Mouse (Mus musculus): ENCODE measurements around the gene Apold1.
A peak's percentile ranks its signal among the peaks of the same experiment; 100 is the strongest.

The Apold1 gene

DNA sequence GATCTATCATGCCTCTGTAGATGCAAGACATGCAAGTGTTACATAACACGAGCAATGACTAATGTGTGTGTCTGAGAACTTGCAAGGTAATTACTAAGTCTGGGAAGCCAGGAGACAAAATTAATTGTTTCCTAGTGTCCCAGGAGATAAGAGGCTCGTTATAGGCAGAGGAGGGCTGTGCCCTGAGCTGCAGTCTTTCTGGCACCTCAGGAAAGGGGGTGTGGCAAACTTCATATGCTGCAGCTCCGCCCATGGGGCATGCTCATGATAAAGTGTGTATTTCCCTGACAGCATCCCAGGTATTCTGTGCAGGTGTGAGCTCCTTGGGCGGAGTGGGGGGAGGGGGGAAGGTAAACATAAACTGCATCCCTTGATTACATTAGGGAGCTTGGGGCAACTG, 9.4 kb upstream of the Apold1 start:
- DNase-seq (ENCODE audit: low read depth, low spot score) = no peak

DNA sequence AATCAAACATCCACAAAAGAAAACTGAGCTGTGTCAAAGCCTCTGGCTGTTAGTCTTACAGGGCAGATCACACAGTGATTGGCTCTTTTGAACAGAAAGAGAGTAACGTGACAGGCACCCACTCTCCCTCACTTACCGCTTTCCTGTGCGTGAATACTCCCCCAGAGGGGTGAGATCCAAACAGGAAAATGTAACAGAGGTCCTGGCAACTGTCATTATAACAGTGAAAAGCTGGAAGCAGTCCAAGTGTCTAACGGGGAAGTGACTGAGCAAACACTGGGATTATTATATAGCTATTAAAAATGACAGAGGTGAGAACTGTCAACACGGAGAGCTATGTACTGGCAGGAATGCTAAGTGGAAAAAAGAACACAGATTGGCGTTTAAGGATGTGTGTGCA, 4.9 kb upstream of the Apold1 start:
- DNase-seq (ENCODE audit: low read depth, low spot score) = no peak

DNA sequence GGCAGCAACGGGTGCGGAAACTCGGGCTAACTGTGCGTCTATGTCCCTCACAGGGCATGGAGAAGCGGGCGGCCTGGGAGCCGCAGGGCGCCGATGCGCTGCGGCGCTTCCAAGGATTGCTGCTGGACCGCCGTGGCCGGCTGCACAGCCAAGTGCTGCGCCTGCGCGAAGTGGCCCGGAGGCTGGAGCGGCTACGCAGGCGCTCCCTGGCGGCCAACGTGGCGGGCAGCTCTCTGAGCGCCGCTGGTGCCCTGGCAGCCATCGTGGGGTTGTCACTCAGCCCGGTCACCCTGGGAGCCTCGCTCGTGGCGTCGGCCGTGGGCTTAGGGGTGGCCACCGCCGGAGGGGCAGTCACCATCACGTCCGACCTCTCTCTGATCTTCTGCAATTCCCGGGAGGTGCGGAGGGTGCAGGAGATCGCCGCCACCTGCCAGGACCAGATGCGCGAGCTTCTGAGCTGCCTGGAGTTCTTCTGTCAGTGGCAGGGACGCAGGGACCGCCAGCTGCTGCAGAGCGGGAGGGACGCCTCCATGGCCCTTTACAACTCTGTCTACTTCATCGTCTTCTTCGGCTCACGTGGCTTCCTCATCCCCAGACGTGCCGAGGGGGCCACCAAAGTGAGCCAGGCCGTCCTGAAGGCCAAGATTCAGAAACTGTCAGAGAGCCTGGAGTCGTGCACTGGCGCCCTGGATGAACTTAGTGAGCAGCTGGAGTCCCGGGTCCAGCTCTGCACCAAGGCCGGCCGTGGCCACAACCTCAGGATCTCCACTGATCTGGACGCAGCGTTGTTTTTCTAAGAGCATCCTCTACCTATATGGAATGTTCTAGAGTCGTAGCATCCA, 2.2 kb downstream of the Apold1 start:
- peak; percentile 91 for DNase-seq (ENCODE audit: low read depth, low spot score)

DNA sequence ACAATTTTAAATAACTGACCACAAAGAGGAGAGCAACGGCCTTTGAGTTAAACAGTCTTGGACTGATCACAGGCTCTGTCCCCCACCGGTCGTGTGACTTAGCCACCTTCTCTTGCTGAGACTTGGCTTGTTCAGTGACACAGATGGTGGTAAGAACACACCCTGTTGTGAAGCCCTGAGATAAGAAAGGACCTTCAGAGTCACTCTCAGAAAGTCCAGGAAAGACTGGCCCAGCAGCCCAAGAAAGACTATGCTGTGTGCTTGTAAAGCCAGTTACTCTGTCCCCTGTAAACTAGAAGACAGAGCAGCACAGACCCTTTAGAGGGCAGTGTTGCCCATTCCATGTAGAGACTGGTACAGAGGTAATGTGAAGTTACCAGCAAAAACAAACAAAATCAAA, 3.2 kb downstream of the Apold1 start:
- no peak for DNase-seq (ENCODE audit: low read depth, low spot score)

DNA sequence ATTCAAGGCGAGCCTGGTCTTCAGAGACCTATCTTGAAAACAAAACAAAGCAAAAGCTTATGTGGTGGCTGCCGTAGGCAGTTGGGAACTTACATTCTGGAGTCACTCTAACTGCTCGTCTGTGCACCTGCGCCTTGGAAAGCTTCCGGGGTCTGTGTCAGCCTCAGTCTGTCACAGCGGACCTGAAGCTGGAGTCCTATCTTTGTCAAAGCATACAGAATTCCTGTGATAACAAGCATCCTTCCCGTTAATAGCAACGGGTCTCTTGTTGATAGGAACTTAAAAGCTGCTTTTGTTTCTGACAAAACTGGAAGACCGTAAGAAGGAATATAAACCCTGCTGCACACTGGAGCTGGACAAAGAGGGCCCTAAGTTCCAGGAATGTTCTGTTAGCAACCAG, 6.9 kb downstream of the Apold1 start:
- no peak for DNase-seq (ENCODE audit: low read depth, low spot score)

DNA sequence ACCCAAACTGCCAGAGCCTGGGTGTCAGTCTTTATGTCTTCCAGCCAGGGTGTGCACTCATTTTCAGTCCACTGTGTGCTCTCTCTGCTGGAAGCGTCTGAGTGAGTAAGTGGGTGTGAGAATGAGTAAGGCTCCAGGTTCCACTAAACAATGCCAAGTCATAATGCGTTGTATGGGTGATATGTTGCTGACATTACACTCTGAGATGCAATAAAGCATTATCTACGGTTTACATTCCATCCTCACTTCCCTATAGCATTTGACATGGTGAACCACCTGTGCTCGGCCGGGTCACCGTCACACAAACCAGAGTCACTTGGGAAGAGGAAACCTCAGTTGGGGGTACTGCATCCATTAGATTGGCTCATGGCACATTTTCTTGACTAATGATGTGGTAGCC, 9.2 kb downstream of the Apold1 start:
- DNase-seq (ENCODE audit: low read depth, low spot score) = no peak

DNA sequence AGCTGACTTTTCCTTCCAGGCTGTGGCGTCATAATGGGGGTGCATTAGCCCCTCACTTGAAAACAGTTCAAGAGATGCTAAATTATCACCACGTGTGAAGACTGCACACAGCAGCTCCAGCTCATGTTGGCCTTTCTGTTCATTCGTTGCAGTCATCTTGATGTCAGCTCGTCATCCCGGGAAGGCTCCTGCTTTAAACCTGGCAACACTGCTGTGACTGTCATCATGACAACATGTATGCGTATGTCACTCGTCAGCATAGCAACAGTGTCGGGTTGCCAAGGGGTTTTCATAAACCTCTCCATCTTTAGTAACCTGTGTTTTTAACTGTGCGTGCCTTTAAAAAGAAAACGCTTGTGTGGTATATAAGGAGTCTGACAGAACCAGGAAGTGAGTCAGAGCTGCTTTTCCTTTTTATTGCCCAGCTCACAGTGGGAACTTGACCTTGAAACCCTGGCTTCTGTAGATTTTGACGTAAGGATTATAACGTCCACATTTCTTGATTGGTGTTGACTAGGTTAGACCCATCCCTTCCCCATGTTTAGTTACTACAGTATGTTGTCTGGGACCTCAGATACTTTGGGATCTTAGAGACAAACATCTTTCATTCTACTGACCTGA, 12.6 kb downstream of the Apold1 start:
- no peak for DNase-seq (ENCODE audit: low read depth, low spot score)

DNA sequence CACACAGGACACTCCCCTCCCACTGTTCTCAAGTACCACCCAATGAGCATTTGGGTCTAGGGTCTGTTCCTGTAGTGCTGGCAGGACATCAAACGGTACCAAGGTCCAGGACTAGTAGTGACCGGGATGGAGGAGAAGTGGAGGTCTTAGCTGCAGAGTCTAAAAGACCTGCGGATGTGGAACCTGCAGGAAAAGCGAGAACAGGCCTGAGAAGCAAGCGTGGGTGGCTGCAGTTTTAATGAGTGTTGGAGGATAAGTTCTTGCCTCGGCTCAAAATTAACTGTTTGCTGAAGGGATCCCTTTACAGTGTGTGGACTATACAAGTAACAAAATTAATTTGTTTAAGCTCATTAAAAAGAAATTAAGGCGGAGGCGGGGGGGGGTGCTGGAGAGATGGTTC, 13.5 kb downstream of the Apold1 start:
- DNase-seq (ENCODE audit: low read depth, low spot score) = no peak

DNA sequence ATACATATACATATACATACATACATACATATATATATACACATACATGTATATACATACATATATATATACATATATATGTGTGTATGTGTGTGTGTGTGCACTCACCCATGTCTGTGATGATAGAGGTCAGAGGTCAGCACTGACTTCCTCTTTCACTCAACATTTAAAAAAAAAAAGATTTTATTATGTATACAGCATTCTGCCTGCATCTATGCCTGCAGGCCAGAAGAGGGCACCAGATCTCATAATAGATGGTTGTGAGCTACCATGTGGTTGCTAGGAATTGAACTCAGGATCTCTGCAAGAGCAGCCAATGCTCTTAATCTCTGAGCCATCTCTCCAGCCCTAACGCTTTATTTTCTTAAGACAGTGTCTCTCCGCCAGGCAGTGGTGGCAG, 15.4 kb downstream of the Apold1 start:
- no peak for DNase-seq (ENCODE audit: low read depth, low spot score)

DNA sequence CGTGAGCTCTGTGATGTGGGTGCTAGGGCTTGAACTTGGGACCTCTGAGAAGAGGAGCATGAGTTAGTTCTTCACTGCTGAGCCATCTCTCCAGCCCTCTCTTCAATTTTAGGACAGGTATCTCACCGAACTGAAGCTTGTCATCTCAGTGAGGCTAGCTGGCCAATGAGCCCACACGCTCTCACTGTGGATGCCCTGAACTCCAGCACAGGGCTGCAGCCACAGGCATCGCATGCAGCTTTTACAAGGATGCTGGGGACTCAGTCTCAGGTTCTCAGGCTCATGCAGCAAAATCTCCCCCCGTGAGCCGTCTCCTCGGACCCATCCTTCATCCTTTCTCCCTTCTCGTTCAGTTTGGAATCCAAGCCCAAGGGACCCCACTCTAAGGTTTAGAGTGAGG, 16.6 kb downstream of the Apold1 start:
- no peak for DNase-seq (ENCODE audit: low read depth, low spot score)

DNA sequence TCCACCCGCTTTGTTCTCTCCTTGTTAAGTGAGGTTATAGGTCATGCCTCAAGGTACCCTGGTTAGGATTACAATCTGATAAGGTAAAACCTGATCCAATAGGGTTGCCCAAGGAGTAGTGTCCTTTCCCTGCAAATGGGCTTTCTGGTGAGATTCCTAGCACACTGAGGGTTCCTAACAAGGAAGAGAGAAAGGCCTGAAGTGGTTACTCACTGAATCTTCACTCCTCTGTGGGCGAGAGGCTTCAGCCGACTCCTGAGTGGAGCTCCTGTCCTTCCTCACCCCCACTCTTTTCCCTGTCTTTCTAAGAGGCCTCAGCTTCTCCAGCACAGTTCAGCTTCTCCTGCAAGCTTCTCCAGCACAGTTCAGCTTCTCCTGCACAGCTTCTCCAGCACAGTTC, 17.3 kb downstream of the Apold1 start:
- no peak for DNase-seq (ENCODE audit: low read depth, low spot score)

DNA sequence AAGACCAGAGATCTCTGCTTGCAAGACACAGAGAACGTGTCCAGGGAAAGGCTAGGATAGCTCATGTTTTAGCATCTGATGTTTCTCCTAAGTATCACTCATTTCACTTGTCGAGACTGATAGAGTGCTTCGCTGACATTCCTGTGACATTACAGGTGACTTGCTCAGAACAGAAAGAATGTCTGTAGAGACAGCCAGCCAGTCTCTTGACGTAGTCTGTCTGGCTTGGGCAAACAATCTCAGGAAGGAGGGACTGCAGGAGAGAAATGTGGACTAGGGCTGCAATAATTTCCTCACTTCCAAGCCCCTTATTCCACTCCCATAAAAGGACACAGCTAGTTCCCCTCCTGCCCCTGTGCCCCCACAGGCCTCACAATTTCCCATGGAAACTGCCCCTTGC, 18.8 kb downstream of the Apold1 start:
- DNase-seq (ENCODE audit: low read depth, low spot score) = no peak

DNA sequence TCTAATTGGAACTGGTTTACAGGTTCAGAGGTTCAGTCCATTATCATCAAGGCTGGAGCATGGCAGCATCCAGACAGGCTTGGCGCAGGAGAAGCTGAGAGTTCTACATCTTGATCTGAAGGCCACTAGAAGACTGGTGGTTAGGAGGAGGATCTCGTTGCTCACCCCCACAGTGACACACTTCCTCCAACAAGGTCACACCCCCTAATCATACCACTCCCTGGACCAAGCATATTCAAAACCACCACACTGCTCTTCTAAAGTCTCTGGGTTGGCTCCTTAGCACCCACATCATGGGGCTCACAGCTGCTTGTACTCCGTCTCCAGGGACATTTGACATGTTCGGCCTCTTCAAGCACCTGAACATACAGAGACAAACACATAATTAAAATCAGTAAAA, 20.5 kb downstream of the Apold1 start:
- DNase-seq (ENCODE audit: low read depth, low spot score) = no peak

DNA sequence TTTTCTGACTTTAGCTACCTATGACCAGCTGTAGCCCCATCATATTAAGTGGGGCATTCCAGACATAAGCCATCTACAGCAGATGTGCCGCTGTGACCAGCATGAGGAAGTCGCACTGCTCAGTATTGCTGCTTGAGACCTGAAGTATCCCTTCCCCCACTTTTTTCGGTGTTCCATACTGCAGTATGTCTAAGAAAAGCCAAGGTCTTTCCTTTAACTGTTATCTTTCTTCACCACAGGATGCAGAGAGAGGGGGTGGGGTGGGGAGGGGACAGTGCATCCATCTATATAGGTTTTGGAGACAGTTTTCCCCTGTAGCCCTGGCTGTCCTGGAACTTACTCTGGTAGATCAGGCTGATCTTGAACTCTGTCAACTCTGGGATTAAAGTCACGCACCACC, 24.9 kb downstream of the Apold1 start:
- DNase-seq (ENCODE audit: low read depth, low spot score) = no peak

DNA sequence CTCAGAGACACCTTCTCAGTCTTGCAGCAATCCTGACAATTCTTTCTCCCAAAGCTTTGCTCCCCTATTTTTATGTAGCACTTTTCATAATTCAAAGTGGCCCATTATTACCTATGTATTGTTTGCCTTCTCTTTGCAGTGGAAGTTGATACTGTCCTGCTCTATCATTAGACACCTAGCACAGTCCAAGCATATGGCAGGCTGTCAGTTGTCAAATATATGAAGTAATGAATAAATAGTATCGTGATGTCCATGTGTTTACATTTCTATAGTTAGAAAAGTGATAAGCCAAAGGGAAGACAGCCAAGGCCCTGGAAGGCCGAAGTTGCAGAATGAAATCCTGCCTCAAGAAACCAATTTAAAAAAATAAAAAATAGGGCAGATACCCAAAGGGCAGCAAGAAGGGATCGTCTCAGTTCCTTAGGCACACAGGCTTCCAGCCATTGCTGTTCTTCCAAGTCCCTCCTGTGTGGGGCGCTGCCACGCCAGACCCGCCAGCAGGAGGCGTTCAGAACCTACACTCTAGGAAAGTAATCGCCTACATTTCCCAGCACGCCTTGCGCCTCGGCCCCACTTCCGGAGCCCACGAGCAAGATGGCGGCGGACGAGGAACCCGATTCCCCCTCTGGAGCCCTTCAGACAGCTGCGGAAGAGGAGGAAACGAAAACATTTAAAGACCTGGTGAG, 29.7 kb downstream of the Apold1 start, which contains the start of gene Ddx47:
Gene Ddx47 (plus strand): TSS at position 565 of the 686 bp plus-strand sequence.
- peak; percentile 92 for DNase-seq (ENCODE audit: low read depth, low spot score)

DNA sequence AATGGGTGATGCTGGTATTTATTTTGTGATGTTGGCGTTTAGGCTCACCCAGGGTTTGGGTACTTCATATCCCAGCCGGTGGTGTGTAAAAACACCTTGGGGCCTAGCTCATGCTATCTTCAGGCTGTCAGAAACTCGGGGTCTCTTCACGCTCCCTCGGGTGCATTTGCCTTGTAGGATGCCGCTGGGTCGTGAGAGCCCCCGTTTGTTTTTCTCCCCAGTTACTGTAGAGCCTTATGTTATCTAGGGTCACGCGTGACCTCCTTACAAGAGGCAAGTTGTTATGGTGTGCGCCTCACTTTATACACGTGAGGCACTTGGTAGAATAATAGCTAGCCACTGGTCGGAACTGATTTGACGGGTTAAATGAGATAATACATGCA, 30.2 kb downstream of the Apold1 start:
- DNase-seq (ENCODE audit: low read depth, low spot score) = no peak

DNA sequence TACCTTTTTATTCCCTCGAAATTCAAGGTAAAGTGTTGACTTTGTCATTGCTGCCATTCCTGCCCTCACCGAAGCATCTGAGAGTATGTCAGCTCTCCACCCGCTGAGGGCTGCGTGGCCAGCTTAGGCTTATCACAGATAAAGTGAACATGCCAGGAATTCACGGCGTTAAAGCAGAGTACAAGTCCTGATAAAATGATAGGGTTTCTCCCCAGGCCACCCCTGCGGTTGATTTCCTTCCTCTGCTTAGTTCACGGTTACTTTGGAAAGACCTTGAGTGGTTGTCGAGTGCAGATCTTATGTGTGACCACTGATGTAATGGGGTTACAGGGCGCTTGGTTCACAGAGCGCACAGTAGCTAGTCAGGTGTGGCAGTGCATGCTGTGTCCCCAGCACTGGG, 35.7 kb downstream of the Apold1 start:
- no peak for DNase-seq (ENCODE audit: low read depth, low spot score)

DNA sequence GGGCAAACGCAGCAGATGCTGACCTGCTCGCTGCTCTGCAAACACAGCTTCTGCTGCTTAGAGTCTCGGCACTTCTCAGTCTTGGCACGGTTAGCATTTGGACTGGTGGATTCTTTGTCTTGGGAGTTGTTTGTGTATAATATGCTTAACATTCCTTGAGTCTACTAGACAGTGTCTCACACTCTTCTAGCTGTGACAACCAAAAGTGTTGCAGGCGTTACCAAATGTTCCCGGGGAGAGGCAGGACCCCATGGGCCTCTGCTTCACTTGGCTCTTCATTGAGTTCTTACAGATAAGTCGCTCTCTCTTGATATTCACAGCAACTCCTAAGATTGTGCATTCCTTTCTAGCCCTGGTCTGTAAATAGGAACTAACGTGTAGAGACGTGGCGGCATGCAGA, 38.0 kb downstream of the Apold1 start:
- no peak for DNase-seq (ENCODE audit: low read depth, low spot score)

DNA sequence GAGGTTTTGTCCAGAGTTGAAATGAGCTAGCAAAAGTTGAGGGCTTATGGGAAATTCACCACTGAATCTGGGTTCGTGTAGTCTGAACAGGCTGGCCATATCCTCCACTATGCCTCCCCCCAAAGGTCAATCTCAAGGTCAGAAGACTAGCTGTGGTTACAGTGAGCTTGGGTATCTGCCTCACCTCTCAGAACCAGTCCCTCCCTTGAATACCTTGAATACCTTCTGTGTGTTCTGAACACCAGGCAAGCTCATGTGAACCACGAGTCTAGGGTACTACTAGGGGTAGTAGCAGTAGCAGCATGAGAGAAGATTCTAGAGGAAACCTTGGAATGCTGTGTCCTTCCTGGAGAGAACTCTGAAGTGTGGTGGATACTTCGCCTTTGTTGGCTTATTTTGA, 40.1 kb downstream of the Apold1 start:
- DNase-seq (ENCODE audit: low read depth, low spot score) = no peak

DNA sequence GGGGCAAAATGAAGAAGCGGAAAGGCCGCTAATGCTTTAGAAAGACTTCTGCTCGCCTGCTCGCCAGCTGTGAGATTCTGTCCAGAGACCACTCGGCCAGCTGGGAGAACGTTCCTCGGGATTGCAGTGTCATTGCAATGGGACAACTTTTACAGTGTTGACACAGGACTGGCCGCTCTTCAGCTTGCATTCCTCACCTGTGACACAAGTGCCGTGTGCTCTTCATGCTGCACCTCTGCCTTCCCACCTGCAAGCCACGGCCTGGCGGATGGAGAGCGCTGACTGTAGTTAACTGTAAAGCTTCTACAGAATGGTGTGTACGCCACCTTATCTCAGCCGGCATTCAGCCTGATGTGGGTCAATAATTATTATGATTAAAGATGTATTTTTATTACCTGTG, 41.9 kb downstream of the Apold1 start:
- DNase-seq (ENCODE audit: low read depth, low spot score) = no peak

DNA sequence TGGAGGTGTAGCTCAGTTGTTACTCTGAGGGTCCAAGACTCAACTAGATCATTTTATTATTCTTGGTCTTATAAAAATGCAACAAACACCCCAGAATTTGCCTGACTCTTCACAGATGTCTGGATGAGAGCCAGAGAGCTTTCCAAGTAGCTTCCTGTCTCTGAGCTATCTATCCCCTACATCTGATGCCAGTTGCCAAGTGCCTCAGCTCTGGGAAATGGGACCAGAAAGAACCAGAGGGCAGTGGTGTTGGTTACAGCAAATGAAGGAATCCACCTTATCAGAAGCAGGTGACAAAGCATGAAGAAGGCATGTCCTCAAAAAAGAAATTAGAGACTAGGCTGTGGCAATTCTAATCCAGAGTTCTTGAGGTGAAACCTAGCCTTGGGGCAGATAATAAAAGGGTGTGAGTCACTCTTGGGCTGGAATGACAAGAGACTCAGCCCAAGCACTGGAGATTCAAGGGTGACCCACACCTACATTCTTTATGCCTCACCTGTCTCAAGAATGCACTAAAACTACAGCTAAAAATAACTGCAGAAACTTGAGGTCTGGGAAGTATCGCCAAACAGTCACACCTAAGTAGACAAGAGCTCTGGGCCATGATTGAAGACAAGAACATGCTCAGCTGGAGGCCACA, 43.4 kb downstream of the Apold1 start:
- DNase-seq (ENCODE audit: low read depth, low spot score) = no peak

DNA sequence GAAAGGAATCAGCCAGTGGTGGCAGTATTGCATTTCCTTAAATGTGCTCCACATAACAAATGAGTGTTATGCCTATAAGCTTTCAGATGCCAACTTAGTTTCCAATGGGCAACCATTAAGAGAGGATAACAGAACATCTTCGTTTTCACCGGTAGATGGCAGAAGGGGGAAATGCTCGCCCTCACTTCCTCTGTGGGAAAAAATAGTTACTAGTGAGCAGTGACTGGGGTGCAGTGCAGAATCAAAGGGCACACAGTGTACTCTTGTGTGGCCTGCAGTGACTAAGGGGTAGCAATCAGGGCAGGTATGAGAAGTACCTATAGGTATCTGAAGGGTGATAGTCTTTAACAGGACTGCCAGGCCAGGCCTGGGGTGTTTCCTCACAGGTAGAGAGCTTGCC, 44.7 kb downstream of the Apold1 start:
- no peak for DNase-seq (ENCODE audit: low read depth, low spot score)
